Mouse (Mus musculus): Measurements from ENCODE around the gene Ttc9.

GRCm38 (mm10) chr12:81633246-81633645, 2.2 kb downstream of the Ttc9 start:
- TF ChIP-seq CTCF (IDR thresholded peaks at IDR 0.05; ENCODE audit: low read depth, low read length) (no peak), POLR2A (IDR thresholded peaks at IDR 0.05; ENCODE audit: borderline replicate concordance, low read depth, low read length) (no peak)
